Mouse (Mus musculus) NIH3T3 (cell line): ENCODE results near the gene Ccdc86.

ENCODE experiments used
- DNase-seq: peaks from one replicate; pipeline ENCODE4 v3.0.0-alpha.2; 2012; ENCODE audit warnings: low read depth

The Ccdc86 gene

DNA sequence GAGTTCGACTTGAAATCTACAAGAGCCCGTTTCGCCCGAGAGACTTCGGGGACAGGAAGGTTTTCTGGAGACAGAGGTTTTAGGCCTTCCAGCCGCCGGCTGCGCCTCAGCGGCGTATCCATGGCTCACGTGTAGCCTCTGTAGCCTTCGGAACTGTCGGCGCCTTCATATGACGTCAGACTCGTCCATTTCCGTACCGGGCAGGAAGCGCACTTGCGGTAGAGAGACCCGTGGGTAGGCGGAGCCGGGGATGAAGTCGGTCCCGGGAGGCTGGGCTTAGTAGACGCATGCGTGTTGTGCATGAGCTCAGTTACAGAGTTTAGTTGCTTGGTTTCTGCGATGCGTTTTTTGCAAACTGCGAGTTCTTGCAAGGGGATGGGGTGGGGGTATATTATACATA, at the start of gene Ccdc86:
TSS of gene Ccdc86 (minus strand) at position 155 of the 400 bp plus-strand sequence.
- DNase-seq, result peak; percentile 100

DNA sequence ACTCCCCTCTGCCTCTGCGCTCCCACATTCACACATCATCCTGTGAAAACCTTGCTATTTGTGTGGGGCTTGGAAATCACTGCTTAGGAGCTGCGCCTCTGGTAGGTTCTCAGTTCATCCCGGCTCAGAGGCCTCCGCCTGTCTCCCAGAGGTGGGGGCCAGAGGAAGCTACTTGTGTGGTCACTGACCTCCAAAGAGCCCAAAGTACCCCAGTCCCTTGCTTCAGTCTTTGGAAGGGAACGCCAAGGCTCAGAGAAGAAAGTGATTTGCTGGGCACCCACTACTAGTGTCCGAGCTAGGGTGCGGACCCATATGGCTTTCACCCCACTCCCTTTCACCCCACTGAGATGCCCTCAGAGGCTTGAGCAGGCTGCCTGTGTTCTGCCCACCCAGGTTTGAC, 44.1 kb upstream of the Ccdc86 start, which contains the start of gene Ms4a15:
TSS of gene Ms4a15 (minus strand) at position 101 of the 400 bp plus-strand sequence.
- no peak for DNase-seq

DNA sequence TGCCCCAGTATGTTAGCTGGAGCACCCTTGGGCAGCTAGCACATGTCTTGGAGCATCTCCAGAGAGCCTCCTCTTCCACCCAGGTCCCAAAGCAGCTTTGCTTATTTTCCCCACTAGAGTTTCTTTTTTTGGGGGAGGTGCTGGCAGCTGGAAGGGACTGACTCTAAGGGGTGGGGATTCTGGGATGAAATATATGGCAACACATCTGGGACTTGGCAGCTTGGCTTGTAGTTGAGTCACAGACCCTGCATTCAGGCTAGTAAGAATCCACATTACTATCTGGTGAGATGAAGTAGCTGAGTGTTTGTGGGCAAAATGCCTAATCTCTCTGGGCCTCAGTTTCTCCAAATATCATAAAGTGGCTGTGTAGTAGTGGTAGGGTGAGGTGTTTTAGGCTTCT, 42.8 kb upstream of the Ccdc86 start:
- peak; percentile 76 for DNase-seq

DNA sequence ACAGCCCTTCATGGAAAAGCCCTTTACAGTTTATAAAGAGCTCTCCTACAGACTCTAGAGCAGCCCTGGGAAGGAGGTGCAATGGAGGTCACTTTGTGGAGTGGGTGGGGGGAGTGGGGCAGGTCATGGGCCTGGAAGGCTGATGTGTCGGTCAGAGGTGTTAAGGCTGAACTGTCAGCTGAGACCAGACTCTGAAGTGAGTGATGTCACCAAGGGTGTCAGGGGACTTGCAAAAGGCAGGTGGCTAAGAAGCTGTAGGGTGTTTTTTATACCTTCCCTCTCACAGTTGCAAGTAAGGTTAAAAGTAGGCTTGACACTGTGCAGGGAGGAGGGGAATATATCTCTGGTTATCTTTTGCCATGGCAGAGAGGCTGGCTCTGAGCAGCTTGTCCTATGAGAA, 41.7 kb upstream of the Ccdc86 start:
- no peak for DNase-seq

DNA sequence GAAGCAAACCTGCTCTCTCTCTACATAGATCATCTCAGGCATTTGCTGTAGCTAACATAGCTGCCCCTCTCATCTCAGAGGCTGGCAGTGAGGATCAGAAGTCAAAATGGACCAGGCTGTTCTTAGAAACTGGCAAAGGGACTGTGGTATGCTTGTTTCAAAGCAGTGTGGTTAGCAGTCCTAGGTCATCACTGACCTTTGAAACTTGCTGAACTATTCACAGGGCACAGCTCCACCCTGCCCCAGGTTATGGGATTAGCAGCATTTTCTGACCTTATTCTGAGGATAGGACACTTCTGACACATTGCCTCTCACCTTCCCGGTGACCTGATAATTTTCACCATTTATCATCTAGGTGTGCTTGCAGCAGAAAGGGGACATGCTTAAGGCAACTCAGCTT, 39.5 kb upstream of the Ccdc86 start:
- DNase-seq, result no peak

DNA sequence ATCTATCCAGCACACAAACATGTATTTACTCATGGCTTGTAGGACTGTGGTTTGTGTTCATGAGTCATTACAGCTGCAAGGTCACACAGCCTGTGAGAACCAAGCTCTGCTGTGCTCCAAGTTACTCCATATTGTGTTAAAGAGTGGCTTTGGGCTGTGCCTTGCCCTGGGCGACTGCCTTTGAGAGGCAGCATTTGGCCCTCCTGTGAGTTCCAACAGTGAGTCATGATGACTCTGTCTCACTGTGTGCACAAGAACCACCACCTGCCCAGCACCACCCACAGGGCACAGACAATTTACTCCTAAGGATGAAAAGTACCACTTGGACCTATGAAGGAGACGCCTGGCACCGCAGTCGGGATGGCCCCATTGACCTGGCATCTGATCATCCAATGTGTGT, 36.8 kb upstream of the Ccdc86 start:
- DNase-seq, result peak; percentile 61

DNA sequence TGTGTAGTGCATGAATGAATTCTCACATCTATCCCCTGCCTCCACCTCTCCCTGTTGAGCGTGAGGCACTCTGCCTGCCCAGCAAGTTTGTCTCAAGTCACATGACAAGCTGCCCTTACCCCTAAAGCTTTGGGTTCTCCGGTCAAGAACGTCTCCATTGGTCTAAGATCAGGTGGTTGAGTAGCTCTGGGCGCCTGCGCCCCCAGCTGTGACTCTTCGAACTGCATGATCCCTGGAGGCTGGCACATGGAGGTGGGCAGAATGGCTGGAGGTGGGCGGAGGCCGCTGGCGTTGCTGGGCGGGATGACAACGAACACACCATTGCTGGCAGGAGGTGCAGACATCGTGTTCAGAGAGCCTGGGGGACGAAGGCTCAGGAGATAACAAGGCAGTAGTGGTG, 35.5 kb upstream of the Ccdc86 start:
- no peak for DNase-seq

DNA sequence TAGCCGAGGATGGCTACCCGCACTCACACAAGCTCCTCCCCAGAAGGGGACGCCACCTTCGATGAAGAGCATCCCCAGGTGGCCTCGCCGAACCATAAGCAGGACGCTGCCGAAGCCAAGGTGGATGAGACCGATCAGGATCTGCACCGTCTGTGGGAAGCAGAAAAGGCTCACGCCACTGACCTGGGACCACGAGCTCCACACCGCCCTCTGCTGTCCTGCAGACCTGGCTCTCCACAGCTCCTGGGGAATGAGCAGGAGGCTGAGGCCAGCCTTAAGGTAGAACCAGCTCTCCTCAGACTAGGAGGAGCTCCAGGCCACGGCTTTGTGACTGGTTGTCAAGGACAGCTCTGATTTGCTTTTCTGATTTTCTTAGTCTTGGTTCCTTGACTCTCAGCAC, 34.1 kb upstream of the Ccdc86 start:
- DNase-seq, result peak; percentile 35

DNA sequence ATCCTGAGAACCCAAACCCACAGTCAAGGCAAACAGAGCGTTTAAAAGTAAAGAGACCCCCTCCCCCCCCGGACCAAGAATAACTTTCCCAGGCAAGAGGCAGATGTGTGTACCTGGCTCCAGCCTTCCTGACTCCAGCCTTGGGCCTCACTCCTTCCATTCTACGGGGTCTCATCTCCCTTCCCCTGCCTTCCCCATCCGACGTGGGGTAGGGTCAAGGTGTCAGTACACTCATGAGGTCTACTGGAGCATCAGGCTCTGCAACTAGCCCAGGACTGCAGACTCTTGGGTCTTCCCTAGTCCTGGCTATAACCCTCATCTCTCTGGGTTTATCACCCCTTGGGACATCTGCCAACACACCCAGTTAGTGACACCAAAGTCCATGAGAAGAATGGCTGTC, 31.1 kb upstream of the Ccdc86 start:
- no peak for DNase-seq

DNA sequence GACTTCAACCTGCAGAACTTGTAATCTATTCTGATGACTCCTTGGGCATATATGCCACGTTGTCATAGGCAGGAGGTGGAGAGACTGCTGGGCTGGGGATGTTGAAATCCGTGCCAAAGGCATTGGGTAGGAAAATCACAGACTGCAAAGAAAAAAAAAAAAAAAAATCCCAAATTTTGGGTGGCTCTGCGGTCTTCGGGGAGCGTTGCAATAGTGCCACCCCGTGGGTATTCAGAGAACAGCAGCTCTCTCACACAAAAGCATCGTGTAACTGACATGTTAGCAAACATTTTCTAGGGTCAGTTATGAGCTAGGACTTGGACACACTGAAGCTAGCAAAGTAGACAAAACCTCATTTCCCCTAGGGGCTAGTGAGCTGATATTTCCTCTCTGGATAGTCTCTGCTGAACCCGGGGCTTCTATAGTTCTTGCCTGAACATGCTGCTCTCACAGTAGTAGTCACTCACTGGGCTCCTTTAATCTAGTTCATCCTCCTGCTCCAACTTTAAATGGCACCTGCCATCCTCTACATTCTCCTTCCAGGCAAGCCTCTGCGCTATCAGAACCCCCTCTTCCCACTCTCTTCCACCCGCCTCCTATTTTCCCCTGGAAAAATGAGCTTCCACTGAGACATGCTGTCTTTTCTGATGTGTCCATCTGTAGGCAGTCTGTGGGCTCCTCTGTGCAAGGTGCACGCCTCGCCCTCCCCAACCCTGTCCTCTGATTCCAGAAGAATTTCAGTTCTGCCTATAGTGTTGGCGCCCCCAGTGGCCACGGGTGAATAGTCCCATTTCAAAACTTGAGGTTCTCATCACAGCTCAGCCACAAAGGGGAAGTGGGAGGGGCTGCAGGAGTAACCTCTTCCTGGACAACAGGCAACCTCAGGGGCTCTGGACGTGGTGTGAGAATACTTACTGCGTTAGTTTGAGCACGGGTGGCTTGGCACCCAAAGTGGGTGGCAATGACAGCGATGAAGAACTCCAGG, 30.4 kb upstream of the Ccdc86 start:
- peak; percentile 87 for DNase-seq

DNA sequence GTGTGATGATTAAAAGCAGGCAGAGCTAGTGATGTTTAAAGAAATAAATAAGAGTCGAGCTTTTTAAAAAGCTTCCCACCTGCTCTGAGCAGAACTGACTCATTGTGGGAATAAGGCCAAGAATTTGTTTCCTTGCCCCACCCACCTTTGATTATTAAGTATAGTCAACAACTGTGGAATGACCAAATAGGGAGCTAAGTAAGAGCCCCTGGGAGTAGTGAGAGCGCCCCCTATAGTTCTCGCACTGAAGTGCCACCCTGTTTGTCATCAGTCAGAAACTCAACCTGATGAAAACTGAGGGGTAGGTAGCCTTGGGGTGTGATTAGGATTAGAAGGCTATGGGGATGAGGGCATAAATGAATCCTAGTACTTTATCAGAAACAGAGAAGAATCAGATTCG, 27.3 kb upstream of the Ccdc86 start:
- DNase-seq, result peak; percentile 89

DNA sequence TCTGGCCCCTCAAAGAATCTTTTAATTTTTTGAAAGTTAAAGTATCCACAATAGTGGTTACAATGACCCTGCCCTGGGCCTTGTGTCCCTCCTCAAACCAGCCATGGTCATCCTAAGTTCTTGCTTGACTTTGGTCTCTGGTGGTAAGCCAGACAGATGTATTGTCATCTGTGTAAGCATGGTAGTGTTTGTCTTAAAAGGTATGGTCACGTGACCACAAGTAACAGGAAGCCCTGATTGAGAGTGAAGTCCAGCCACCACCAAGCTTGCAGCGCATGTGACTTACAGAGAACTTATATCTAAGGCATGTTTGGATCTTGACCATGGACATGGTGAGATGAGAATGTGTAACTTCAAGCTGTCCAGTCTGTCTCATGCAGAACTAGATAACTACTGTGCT, 26.1 kb upstream of the Ccdc86 start:
- no peak for DNase-seq

DNA sequence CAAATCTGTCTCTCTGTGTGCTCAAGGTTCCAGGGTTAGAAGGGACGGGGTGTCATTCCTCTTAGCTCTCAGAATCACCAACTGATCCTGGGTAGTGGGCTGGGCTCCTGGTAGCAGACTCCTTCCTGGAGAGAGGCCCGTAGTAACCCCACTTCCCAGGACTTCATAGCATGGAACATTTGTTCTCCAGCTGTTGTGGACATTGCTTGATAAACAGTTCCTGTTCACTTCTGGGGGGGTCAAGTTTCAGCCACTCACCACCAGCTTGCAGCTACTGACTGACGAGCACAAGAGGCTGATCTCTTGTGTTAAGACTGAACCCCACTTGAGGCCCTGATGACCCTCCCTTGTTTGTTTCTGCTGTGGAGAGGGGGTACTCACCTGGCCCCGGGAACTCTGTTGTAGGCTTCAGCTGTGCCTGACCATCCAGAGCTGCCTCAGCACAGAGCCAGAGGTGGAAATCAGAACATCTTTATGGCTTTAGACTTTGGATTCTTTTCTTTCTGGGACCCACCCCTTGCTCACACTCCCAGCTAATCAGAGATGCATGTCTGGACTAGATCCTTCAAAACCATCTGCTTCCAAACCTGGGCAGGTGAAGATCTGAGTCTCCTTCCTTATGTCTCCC, 25.3 kb upstream of the Ccdc86 start, which contains the start of gene Ms4a10:
TSS of gene Ms4a10 (minus strand) at position 433 of the 628 bp plus-strand sequence.
- no peak for DNase-seq

DNA sequence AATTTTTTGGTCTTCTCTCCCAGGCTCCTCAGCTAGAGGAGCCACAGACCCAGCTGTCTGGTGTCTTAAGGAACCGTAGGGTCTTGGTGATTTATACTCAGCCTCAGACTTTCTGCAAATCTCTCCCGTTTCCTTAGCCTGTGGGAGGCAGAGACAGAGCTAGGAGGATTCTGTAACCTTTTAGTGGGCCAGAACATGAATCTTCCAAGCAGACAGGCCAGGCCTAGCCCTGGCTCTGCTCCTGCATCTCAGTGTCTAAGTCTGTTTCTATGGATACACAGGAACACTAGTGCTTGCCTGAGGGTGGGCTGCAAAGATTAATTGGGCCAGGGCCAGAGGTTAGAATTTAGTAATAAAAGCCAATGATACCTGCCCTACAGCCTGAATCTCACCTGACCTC, 24.1 kb upstream of the Ccdc86 start:
- no peak for DNase-seq

DNA sequence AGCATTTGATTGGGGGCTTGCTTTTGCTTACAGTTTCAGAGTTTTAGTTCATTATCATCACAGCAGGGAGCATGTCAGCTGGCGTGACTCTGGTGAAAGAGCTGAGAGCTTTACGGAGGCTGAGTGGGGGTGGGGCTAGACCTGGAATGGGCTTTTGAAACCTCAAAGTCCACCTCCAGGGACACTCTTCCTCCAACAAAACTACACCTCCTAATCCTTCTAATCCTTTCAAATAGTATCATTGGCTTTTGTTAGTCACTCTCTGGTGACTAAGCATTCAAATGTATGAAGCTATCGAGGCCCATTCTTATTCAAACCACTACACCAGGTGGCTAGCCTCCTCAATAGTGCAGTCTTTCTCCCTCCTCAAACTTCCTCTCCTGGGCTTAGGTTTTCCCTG, 23.6 kb upstream of the Ccdc86 start:
- DNase-seq, result no peak

DNA sequence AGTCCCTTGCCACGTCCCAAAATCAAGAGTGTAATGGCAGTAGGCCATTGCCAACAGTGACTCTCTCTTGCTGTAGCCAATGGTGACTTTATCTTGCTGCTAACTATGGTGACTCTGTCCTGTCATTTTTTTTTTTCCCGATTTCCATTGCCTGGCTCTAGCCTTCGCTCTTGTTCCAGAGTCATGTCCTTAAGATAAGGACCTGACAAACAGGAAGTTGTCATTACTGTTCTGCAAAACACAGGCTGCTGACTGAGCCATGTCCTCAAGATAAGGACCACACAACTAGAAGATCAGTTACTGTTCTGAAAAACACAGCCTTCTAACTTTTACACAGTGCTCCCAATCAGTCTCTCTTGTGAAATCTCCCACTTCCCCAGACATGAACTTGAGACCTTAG, 21.4 kb upstream of the Ccdc86 start:
- DNase-seq, result no peak

DNA sequence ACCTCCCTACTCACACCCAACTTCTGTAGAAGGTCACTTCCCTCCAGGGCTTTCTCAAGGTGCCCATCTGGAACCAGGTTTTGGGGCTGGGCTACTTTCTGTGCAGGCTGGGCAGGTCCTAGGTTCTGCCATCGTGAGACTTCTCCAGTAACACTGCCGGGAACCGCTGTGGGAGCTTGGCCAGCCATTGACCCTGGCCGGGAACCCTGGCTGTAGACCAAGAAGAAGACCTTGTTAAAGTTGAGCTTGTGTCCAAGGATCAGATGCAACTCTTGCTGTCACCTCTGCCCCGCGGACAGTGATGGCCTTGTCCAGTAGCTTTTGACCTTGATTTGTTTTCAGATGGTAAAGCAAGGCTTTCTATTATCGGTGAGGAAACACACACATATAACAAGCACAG, 19.5 kb upstream of the Ccdc86 start:
- no peak for DNase-seq

DNA sequence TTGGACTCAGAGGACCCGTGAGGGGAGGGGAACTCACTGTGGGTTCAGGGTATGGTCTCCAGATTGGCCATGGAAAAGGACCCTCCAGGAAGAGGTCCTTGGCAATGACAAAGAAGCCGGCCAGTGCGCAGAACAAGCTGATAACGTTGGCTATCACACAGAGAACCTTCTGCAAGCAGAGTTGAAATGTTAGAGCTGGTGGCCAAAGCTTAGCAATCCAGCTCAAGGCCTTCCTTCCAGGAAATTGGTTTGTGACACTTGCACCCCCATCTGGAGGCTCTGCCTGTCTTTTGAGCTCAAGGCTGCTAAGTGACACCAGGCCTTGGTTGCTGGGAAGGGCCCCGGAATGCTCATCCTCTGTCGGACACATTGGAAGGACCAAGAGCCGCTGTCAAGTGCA, 16.7 kb upstream of the Ccdc86 start:
- no peak for DNase-seq

DNA sequence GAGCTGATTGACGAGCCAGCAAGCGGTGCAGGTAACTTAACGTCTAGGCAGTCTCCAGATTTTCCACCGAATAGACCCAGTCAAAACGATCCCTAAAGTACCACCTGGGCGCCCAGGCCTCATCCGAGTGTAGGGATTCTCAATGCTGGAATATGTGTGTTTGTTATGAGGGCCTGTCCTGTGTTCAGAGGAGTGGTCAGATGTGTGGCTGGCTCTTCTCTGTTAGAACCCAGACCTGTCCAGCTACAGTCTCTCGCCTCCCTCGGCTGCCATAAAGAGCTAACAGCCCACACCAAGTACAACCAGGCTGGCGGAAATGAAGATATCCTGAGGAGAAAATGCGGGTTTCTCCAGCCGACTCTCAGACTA, 10.9 kb upstream of the Ccdc86 start:
- DNase-seq, result no peak

DNA sequence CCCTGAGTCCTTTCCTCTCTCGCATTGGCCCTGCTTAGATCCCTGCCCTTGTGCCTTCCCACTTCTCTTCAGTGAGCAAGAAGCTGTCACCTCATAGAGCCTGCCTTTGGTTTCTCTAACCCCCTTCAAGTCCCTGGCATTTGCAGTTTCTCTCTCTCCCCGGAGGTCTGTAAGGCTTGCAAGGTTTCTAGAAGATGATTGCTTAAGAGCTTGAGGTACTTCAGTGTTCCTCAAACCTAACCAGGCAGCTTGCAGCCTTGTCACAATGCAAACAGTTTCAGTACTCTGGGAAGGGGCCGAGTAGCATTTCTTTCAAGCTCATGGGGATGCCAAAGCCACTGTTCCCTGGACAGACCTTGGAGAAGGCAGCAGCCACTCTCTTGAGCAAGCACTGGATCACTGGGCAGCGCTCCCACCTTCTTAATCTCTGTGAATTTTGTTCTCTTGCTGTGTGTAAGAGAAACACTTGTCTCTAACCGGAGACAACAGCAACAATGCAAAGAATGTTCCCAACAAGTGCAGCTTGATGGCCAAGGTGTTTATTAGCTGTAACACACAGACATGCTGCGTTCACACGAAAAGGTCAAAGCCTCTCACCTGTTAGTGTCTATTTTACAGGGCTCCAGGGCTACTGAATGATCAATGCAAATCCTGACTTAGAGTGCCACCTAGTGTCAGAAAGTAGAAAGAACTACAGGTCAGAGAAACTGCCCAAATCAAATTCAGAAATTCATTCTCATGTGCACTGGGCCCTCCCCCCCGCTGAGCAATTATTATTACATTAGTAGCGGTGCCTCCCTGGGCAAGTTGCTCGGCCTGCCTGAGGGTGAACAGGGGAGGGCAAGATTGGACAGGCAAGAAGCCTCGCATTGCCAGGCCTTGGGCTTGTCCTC, 10.3 kb upstream of the Ccdc86 start:
- peak; percentile 88 for DNase-seq

DNA sequence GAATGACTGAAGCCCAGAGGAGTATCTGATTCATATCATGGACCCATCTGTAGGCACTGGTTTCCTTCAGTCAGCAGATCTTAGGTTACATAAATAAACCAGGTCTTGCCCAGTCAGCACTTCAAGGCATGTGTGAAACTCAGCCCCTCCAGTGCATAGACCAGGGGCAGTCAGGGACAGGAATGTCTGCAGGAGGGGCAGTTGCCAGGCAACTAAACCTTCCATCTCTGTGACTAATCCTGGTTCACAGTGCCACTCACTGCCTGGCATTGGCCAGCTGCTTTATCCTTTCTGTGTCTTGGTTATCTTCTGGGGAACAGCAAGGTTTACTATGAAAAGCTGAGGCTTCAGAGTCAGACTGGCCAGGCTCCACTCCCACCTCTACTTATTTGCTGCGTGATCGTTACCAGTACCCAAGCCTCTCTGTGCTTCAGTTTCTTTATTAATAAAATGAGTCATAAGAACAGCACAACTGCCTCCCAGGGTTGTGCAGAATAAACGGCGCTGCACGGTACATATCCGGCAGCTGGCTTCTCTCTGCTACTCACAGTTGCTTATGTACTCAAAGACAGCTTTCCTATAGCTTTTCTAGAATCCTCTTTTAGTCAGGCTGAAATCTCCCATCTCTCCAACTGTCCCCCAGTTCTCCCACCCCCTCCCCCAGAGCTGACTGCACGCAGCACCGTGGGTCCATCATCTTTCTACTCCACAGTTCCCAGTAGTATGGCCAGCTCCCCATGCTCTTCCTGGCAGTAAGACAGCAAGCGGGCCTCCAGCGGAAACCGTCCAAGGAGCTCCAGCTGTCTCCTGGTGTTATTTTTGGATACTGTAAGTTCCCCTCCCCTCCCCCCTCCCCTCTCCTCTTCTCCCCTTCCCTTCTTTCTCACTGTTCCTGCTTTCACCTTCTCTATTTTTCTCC, 3.2 kb upstream of the Ccdc86 start:
- peak; percentile 75 for DNase-seq
